Mouse (Mus musculus) CH12.LX (cell line): ENCODE measurements around the gene Rgsl1.

ENCODE experiments used
- CTCF ChIP-seq, 2 experiments: IDR thresholded peaks in 1 of 2; conservative IDR thresholded peaks in 1 of 2; 2 replicates each; pipeline ENCODE4 v1.5.1; 2011 to 2012; ENCODE audit warnings: low read depth in 2 of 2, low read length in 2 of 2, improper control_type of control experiment in 1 of 2, inconsistent platforms in 1 of 2, mild to moderate bottlenecking in 1 of 2, moderate library complexity in 1 of 2
- ETS1 ChIP-seq: conservative IDR thresholded peaks from 2 replicates; pipeline ENCODE4 v1.6.1; 2012; ENCODE audit warnings: low read depth, mild to moderate bottlenecking, inconsistent platforms, low read length, improper control_type of control experiment, moderate library complexity
- HCFC1 ChIP-seq: IDR thresholded peaks from 2 replicates; pipeline ENCODE4 v1.6.1; 2012; ENCODE audit warnings: low read depth, mild to moderate bottlenecking, inconsistent platforms, low read length, improper control_type of control experiment
- JUN ChIP-seq: IDR thresholded peaks from 2 replicates; pipeline ENCODE4 v1.6.1; 2011; ENCODE audit warnings: low read depth, mild to moderate bottlenecking, low read length, improper control_type of control experiment, moderate library complexity; ENCODE audit not compliant: insufficient read depth
- NELFE ChIP-seq: IDR thresholded peaks from 2 replicates; pipeline ENCODE4 v1.6.1; 2011; ENCODE audit warnings: low read depth, low read length, improper control_type of control experiment
- POLR2A ChIP-seq: IDR thresholded peaks from 2 replicates; pipeline ENCODE4 v1.6.1; 2011; ENCODE audit warnings: low read depth, mild to moderate bottlenecking, improper control_type of control experiment, low read length

- TF ChIP-seq CTCF (conservative IDR thresholded peaks at IDR 0.05 in 1 of 2, IDR thresholded peaks at IDR 0.05 in 1 of 2; ENCODE audit: low read depth in 2 of 2, low read length in 2 of 2) (peak; percentile 79 to 84), HCFC1 (no peak), POLR2A (no peak), JUN (no peak), NELFE (no peak), ETS1 (no peak)
These were observed 2.9 kb upstream of the Rgsl1 start for GRCm38 (mm10) chr1:153846867-153847266.
